Mouse (Mus musculus) layer of hippocampus, postnatal 25 days (tissue): Measurements from ENCODE around the gene Cul7. TPM values are rescaled to one million over a fixed set of nuclear protein-coding genes. Genes with fewer than 3 reads are reported as not detected.

Experiments
- DNase-seq, 2 experiments: peaks; one replicate each; pipeline ENCODE4 v3.0.0; 2022; ENCODE audit warnings: mixed read lengths in 2 of 2, low spot score in 1 of 2; ENCODE audit errors: extremely low spot score in 1 of 2
- total RNA-seq, 2 experiments: library from RNA; stranded (reverse); gene quantifications; 2 replicates each; pipeline ENCODE4 v1.2.3; 2021

Cul7 gene
- total RNA-seq: 10 to 100 TPM; 19.7 to 20.9 TPM

DNA sequence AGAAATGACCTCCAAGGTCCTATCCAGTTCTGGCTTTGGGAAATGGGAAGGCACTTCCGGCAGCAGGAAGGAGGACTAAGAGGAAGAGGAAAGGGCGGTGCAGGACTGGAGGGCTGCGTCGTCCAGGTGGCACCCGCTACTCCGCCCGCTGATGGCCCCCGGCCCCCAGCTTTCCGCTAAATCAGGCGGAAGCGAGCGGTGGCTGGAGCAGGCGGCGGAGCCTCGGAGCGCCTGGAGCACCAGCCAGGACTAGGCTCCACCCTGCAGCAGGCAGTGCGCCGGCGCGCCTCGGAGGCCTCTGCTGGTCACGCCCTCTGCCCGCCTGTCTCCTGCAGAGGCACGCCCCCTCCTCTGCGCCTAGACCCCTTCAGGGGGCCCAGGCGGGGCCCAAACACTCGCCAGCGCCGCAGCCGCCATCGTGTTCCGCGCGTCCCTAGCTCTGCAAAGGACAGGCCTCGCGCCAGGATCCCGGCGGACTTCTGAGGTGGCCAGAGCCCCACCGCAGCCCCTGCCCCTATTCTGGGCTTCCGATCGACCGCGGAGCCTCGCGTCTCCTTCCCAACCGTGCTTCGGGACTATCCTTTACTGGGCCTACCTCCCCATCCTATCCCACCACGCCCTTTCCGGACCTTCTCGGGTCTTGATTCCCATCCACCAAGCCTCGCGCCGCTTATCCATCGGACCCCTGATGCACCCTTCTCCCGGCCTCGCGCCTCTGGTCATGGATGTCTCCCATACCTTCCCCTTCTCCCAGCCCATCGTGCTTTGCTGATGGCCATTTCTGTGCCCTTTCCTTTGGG, at the start of gene Cul7:
Cul7 (plus strand) TSS at position 106 of the 800 bp plus-strand sequence.
- peak; percentile 79 to 81 for DNase-seq

DNA sequence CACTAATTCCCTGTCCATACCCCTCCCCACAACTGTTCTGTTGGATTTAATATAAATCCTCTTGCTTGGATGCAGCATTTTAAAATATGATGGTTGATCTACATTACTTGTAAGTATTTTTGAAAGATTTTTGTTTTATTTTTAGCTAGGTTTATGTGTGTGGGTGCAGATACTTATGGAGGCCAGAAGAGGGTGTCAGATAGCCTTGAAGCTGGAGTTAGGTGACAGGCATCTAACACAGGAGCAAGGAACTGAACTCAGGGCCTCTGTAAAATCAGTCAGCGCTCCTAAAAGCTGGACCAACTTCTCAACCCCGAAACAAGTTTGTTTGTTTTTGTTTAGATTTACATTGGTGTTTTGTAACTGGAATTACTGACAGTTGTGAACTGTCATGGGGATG, 49.6 kb upstream of the Cul7 start:
- DNase-seq: no peak

DNA sequence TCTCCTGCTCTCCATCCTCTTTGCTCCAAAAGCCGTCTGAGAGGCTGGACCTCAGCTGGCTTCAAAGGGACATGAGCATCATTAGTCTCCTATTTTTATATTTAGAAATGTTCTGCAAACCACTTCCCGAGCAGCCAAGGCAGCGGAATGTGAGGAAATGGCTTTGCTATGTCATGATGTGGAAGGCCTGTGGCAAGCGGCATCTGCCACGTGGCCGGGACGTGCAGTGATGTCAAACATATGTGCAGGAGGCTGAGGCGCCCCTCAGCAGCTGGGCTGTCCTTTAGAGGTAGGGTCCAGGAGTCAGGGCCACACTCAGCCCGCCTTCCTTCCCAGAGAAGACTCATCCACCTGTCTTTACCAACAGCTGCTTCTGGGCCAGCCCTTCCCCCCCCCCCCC, 47.9 kb upstream of the Cul7 start:
- no peak for DNase-seq

DNA sequence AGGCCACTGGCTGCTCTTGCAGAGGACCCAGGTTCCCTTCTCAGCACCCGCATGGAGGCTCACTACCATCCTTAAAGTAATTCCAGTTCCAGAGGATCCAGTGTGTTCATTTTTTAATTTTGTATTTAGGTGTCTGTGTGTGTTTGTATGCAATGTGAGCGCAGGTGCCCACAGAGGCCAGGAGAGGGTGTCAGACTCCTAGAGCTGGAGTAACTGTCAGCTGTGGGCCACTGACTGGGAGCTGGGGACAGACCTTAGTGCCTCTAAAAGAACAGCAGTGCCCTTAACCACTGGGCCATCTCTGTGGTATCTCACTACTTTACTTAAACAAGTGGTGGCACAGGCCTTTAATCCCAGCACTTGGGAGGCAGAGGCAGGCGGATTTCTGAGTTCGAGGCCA, 46.9 kb upstream of the Cul7 start:
- no peak for DNase-seq

- no peak for DNase-seq
Measured at GRCm38 (mm10) chr17:46605126-46605525, 45.0 kb upstream of the Cul7 start.

DNA sequence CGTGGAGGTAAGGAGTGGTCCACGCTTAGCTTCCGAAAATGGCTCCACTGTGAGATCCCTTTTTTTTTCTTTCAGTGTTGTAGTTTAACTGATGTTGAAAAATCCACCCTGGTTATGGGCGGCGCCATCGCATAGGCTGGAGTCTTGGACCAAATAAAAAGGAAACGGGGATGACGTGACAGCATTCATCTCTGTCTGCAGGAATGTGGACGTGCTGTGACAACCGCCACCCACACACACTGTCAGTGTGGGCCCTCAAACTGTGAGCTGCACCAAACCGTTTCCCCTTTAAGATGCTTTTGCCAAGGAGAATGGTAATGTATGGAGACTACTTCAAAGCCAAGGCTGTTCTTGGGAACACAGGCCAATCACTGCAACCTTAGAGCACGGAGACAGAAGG, 44.1 kb upstream of the Cul7 start:
- DNase-seq: no peak

- no peak for DNase-seq
Measured at GRCm38 (mm10) chr17:46609721-46610514, 40.2 kb upstream of the Cul7 start.

DNA sequence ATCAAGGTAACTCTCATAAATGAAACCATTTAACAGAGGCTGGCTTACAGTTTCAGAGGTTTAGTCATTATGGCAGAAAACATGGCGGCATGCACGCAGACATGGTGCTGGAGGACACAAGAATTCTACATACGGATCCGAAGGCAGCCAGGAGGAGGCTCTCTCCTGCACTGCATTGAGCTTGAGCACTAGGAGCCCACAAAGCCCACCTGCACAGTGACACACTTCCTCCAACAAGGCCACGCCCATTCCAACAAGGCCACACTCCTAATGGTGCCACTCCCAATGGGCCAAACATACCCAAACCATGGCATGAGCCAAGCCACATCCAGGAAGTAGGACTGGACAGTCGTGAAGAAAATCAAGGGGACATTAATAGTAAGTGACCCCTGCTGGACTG, 38.8 kb upstream of the Cul7 start:
- no peak for DNase-seq

DNA sequence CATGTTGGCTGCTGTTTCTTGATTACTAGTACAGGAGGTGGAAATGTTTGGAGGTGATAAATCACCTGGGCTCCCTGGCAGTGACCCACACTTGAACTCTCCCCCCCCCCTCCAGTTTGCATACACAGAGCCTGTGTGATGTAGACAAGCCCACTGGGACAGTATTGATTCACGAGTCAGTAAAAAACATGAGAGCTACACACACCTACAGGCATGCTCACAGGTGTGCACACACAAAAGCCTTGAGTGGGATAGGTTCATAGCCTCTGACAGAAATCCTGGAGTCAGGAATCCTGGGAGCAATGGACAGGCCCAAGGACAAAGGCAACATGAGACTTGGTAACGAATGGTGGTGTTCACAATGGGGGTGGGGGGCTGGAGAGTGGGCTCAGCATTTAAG, 37.9 kb upstream of the Cul7 start:
- no peak for DNase-seq

- no peak for DNase-seq
Measured at GRCm38 (mm10) chr17:46612820-46613219, 37.3 kb upstream of the Cul7 start.

DNA sequence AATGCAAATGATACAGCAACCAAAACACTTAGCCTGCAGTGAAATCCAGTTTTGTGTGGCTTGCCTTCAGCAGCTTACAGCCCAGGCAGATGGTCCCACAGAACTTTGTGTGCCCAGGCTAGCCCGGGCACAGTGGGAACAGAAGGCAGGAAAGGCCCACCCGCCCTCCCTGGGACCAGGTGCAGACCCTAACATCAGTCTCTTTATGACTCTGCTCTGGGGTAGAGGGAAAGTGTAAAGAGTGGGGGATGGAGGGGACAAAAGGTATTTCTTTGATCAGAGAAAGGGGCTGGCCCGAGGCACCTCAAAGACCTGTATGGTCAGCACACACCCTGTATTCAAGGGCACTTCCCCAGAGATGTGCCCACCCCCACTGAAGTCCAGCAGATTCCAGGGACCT, 36.9 kb upstream of the Cul7 start:
- no peak for DNase-seq

- no peak for DNase-seq
Measured at GRCm38 (mm10) chr17:46617799-46618198, 32.3 kb upstream of the Cul7 start.

- no peak for DNase-seq
Measured at GRCm38 (mm10) chr17:46618394-46618768, 31.8 kb upstream of the Cul7 start.

DNA sequence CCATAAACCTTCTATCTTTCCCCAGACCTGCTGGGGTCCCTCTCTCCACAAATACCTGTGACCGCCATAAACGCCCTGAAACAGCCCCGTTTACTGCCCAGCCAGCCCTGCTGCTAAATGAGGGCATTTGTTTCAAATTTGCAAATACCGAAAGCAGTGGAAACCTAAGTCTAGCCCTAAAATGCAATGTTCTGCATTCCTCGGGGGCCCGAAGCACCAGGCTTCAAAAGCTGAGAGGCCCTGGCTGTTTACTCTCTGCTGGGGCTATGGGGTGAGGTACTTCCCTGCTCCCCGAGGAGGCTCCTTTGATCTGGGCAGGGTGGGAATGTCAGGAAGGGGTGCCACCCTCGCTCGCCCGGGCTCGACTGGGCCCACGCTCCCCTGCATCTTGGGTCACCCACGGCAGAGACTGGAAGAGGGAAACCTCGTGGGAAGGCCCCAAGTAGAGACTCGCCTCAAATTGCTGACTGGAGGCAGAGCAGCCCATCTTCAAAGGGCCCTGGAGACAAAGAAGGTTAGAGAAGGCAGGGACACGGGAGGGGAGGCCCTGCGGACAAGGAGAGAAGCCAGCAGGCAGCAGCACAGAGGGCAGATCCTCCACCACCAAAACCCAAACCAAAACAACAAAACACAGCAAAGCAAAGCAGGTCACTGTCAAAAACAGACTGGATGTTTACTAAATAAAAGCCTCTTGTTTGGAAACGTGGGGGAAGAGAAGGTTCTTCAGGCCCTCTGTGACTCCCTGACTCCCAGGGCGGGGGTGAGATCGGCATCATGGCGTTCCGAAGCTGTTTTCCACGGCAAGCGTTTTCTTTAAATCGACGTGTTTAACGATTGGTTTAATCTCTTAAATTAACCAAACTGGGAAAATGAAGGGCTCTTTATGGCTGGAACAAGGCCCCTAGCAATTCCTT, 31.1 kb upstream of the Cul7 start:
- DNase-seq: no peak

- no peak for DNase-seq
Measured at GRCm38 (mm10) chr17:46619683-46620357, 30.3 kb upstream of the Cul7 start.

DNA sequence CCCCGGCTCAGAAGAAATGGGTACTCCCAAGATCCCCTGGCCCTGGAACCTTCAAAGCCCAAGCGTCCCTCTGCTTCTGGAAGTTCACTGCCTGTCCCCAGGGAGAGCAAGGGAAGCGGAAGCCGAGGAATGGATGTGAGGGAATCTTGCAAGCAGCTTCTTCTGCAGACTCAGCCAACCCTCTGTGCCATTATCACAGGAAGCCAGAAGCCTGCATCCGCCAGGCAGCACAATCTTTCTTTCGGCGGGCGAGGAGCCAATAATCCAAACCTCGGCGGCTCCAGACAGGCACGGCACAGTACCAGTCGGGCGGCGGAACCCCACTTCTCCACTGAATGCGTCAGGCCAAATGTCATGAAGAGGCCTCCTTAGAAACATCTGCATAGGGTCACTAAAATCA, 28.8 kb upstream of the Cul7 start:
- DNase-seq: peak in 1 of 2 experiments; percentile 59

DNA sequence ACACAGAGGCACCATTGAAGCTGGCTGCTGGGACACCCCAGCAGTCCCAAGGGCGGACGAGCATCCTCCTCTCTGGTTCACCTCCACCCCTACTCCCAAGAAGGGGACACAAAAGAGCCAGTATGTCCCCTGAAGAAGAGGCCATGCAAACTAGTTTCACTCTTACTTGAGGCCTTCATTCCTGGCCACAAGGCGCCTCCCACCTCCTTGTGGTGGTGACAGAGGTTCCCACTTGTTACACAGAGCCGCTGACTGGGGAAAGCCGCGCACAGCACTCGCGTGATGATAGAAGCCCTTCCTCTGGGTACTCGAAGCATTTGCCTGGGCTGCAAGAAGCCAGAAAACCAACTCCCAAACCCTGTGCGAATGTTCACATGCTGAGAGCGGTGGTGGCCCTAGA, 27.9 kb upstream of the Cul7 start:
- DNase-seq: no peak

DNA sequence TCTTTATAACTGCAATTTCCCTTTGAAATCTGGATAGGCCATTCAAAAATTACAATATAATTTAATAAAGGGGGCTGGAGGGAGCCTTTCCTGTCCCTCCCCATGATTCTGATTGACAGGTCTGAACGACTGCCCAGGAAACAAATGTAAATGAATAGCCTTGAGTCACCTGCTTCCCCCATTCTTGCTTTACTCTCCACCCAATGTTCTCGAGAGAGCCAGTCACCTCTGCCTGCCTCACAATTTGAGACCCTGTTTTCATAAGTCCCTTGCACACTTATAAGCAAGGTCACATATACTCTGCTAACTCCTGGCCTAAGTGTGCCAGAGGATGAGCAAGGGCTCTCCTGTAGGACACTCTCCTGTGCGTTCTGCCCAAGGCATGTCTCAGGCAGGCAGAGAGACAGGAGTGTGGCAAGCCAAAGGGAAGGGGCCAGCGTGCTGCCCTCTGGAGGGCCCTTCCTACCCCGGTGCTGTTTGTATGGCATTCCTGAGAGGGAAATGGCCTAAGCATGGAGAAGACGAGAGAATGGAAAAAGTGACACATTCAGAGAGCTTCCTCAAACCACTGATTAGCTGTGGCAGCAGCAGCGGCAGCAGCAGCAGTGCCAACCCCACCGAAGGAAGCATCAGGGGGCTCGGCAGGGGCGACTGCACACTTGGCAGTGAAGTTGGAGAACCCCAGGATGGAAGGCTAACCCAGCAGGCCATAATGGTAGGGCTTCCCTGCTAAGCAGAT, 26.1 kb upstream of the Cul7 start:
- no peak for DNase-seq

GRCm38 (mm10) chr17:46624598-46624997, 25.5 kb upstream of the Cul7 start:
- DNase-seq: no peak

DNA sequence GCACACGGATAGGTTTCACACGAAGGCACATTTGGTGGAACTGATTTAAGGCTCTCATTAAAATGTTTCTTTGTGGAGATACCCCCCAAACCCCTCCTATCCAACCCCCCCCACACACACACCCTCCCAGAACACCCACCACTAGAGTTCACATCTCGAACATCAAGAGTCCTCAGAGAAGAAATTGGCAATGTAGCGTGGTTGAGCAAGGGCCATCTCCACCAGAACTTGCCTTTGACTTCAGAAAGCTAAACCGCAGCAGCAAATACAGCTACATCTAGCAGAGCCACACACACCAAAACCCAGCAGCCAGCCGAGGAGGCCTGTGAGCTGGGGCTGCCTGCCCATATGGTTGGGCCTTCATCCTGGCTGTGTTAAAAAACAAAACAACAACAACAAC, 22.7 kb upstream of the Cul7 start:
- no peak for DNase-seq
